Mouse (Mus musculus) erythroblast, embryonic 14.5 days (primary cell): Measurements from ENCODE around the gene Igf1.

Experiments
- GATA1 ChIP-seq: IDR thresholded peaks from 2 replicates; pipeline ENCODE4 v1.6.1; 2012; ENCODE audit warnings: low read length, inconsistent platforms, mixed read lengths
- TAL1 ChIP-seq: IDR thresholded peaks from 3 replicates; pipeline ENCODE4 v1.6.1; 2012; ENCODE audit warnings: low read length, inconsistent platforms, mixed read lengths

GRCm38 (mm10) chr10:87842501-87842900 is 15.6 kb upstream of the Igf1 start:
- TF ChIP-seq GATA1 (no peak), TAL1 (no peak)
